Mouse (Mus musculus) R1 (cell line): ENCODE results near the gene Slc20a1.

Source experiments
- DNase-seq: peaks from one replicate; pipeline ENCODE4 v3.0.0-alpha.2; 2018; ENCODE audit warnings: low read depth, low spot score

Gene Slc20a1

GRCm38 (mm10) chr2:129226296-129226851 is 27.8 kb downstream of the Slc20a1 start:
- peak; percentile 80 for DNase-seq

GRCm38 (mm10) chr2:129227011-129227529 is 28.5 kb downstream of the Slc20a1 start:
- no peak for DNase-seq

GRCm38 (mm10) chr2:129227709-129228108 is 29.1 kb downstream of the Slc20a1 start:
- no peak for DNase-seq

- no peak for DNase-seq
Observed at GRCm38 (mm10) chr2:129228571-129228970, 30.0 kb downstream of the Slc20a1 start.

- DNase-seq, result no peak
Observed at GRCm38 (mm10) chr2:129229316-129229715, 30.8 kb downstream of the Slc20a1 start.

- no peak for DNase-seq
Observed at GRCm38 (mm10) chr2:129232023-129232422, 33.5 kb downstream of the Slc20a1 start.

- no peak for DNase-seq
Observed at GRCm38 (mm10) chr2:129232484-129232883, 33.9 kb downstream of the Slc20a1 start.

GRCm38 (mm10) chr2:129233218-129233617 is 34.7 kb downstream of the Slc20a1 start:
- no peak for DNase-seq

GRCm38 (mm10) chr2:129233803-129234477 is 35.4 kb downstream of the Slc20a1 start:
- DNase-seq, result no peak

GRCm38 (mm10) chr2:129234731-129235130 is 36.2 kb downstream of the Slc20a1 start:
- DNase-seq, result no peak

- peak; percentile 83 for DNase-seq
Observed at GRCm38 (mm10) chr2:129236526-129236925, 38.0 kb downstream of the Slc20a1 start.

- DNase-seq, result peak; percentile 55
Observed at GRCm38 (mm10) chr2:129240726-129241432, 42.3 kb downstream of the Slc20a1 start.

- DNase-seq, result peak; percentile 74
Observed at GRCm38 (mm10) chr2:129241845-129242833, 43.6 kb downstream of the Slc20a1 start.

GRCm38 (mm10) chr2:129243005-129243404 is 44.4 kb downstream of the Slc20a1 start:
- DNase-seq, result no peak

- DNase-seq, result no peak
Observed at GRCm38 (mm10) chr2:129243786-129244185, 45.2 kb downstream of the Slc20a1 start.

GRCm38 (mm10) chr2:129244446-129245120 is 46.0 kb downstream of the Slc20a1 start:
- peak; percentile 91 for DNase-seq

- peak; percentile 98 for DNase-seq
Observed at GRCm38 (mm10) chr2:129245618-129246017, 47.1 kb downstream of the Slc20a1 start.

GRCm38 (mm10) chr2:129246436-129246835 is 47.9 kb downstream of the Slc20a1 start:
- peak; percentile 82 for DNase-seq

GRCm38 (mm10) chr2:129246924-129247323 is 48.4 kb downstream of the Slc20a1 start:
- DNase-seq, result peak; percentile 52

- DNase-seq, result peak; percentile 87
Observed at GRCm38 (mm10) chr2:129247707-129248121, 49.1 kb downstream of the Slc20a1 start.

- DNase-seq, result peak; percentile 32
Observed at GRCm38 (mm10) chr2:129249321-129249720, 50.8 kb downstream of the Slc20a1 start.
